Mouse (Mus musculus) heart, postnatal 0 days (tissue): ENCODE results near the gene Coq8b.

Experiments used
- CTCF ChIP-seq: IDR thresholded peaks from 2 replicates; pipeline ENCODE4 v1.5.1; 2016; ENCODE audit warnings: antibody characterized with exemption, control low read depth, low read depth
- EP300 ChIP-seq: IDR thresholded peaks from 2 replicates; pipeline ENCODE4 v1.6.1; 2016; ENCODE audit warnings: antibody characterized with exemption, low read depth

DNA sequence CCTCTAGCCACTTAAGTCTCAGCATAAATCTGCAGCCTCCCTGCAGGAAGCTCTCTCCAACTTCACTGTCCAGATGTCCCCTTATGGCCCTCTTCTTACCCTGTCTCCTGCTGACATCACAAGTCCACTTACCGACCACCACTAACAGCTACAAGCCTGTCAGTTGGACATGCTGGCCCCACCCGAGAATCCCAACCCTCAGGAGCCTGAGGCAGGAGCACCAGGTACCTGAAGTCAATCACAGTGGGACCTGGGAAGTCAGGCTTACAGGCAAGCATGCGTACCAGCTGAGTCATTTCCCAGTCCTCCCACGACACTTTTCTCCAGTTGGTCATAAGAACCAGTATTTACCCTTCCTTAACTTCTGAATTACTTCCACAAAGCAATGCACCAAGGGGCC, 39.1 kb upstream of the Coq8b start:
- no peak for TF ChIP-seq EP300
- TF ChIP-seq CTCF = no peak
